Mouse (Mus musculus) lung, postnatal 14 days (tissue): Measurements from ENCODE around the gene Clasp2.
A peak's percentile ranks its signal among the peaks of the same experiment; 100 is the strongest.
"Not testable (repeated sequence)": the region's sequence is repeated elsewhere in the genome, so short reads cannot be mapped to it uniquely, and the experiment has no call there.

Experiments used
- DNase-seq: peaks from one replicate; pipeline ENCODE4 v3.0.0; 2021

Clasp2 gene

GRCm38 (mm10) chr9:113758472-113758871 lies 17.2 kb downstream of the Clasp2 start:
- no peak for DNase-seq

GRCm38 (mm10) chr9:113759684-113760083 lies 18.4 kb downstream of the Clasp2 start:
- DNase-seq = no peak

GRCm38 (mm10) chr9:113762389-113762788 lies 21.1 kb downstream of the Clasp2 start:
- no peak for DNase-seq

- DNase-seq = no peak
Observed at GRCm38 (mm10) chr9:113763123-113763522, 21.9 kb downstream of the Clasp2 start.

- no peak for DNase-seq
Observed at GRCm38 (mm10) chr9:113770640-113771039, 29.4 kb downstream of the Clasp2 start.

- DNase-seq = no peak
Observed at GRCm38 (mm10) chr9:113780863-113781262, 39.6 kb downstream of the Clasp2 start.

- no peak for DNase-seq
Observed at GRCm38 (mm10) chr9:113782362-113783005, 41.2 kb downstream of the Clasp2 start.

- DNase-seq = peak; percentile 15
Observed at GRCm38 (mm10) chr9:113783674-113784073, 42.4 kb downstream of the Clasp2 start.

GRCm38 (mm10) chr9:113789283-113789682 lies 48.0 kb downstream of the Clasp2 start:
- DNase-seq = not testable (repeated sequence)

- peak; percentile 59 for DNase-seq
Observed at GRCm38 (mm10) chr9:113792651-113793512, 51.6 kb downstream of the Clasp2 start.

- DNase-seq = no peak
Observed at GRCm38 (mm10) chr9:113793513-113793905, 52.2 kb downstream of the Clasp2 start.

GRCm38 (mm10) chr9:113793966-113794365 lies 52.7 kb downstream of the Clasp2 start:
- DNase-seq = no peak

- DNase-seq = no peak
Observed at GRCm38 (mm10) chr9:113797206-113797605, 55.9 kb downstream of the Clasp2 start.

GRCm38 (mm10) chr9:113800671-113801070 lies 59.4 kb downstream of the Clasp2 start:
- DNase-seq = no peak

- DNase-seq = no peak
Observed at GRCm38 (mm10) chr9:113802734-113803133, 61.5 kb downstream of the Clasp2 start.

GRCm38 (mm10) chr9:113803751-113804150 lies 62.5 kb downstream of the Clasp2 start:
- DNase-seq = no peak

GRCm38 (mm10) chr9:113805359-113805758 lies 64.1 kb downstream of the Clasp2 start:
- no peak for DNase-seq

- DNase-seq = no peak
Observed at GRCm38 (mm10) chr9:113811327-113811726, 70.1 kb downstream of the Clasp2 start.

- DNase-seq = no peak
Observed at GRCm38 (mm10) chr9:113811957-113812670, 70.8 kb downstream of the Clasp2 start.

GRCm38 (mm10) chr9:113812671-113813001 lies 71.4 kb downstream of the Clasp2 start:
- no peak for DNase-seq

GRCm38 (mm10) chr9:113813086-113813485 lies 71.8 kb downstream of the Clasp2 start:
- DNase-seq = no peak

GRCm38 (mm10) chr9:113815836-113816235 lies 74.6 kb downstream of the Clasp2 start:
- no peak for DNase-seq

- no peak for DNase-seq
Observed at GRCm38 (mm10) chr9:113822150-113822549, 80.9 kb downstream of the Clasp2 start.

- no peak for DNase-seq
Observed at GRCm38 (mm10) chr9:113828719-113829118, 87.4 kb downstream of the Clasp2 start.
